Mouse (Mus musculus) effector memory CD4-positive, alpha-beta T cell, adult 7 months (primary cell): ENCODE data around the gene Gm6367. TPM values are rescaled to one million over a fixed set of nuclear protein-coding genes. Genes with fewer than 3 reads are reported as not detected.

Experiments used
- polyA plus RNA-seq: library from polyadenylated mRNA; unstranded; fragments of 100-300 nt; shearing (Covaris generic); gene quantifications from one replicate; pipeline ENCODE4 v1.2.1, GENCODE M21; 2017

Gene Gm6367
- polyA plus RNA-seq: not detected

GRCm38 (mm10) chr5:94988326-94988725 is at the start of gene Gm6367:
Gm6367 (plus strand) TSS chr5:94988626.

Other genes starting within 250 kb of the Gm6367 start
- gene Gm3183, start 123.2 kb upstream of the Gm6367 start, polyA plus RNA-seq: 2.4 TPM
- gene Gm7942, start 118.3 kb downstream of the Gm6367 start, polyA plus RNA-seq: not detected
- gene Gm16513, start 194.0 kb downstream of the Gm6367 start, polyA plus RNA-seq: 2.2 TPM